Mouse (Mus musculus) thymus, postnatal 0 days (tissue): ENCODE measurements at regions not wholly inside any gene's neighbourhood (a gene's known extent, or its start where the extent isn't known, plus 50 kb on each side); places are given as distances from the start of the nearest gene placed in this dataset.
A peak's percentile ranks its signal among the peaks of the same experiment; 100 is the strongest.
"Not testable (repeated sequence)": the region's sequence is repeated elsewhere in the genome, so short reads cannot be mapped to it uniquely, and the experiment has no call there.

Experiments used
- DNase-seq: peaks from one replicate; pipeline ENCODE4 v3.0.0-alpha.2; 2015; ENCODE audit warnings: low spot score

DNA sequence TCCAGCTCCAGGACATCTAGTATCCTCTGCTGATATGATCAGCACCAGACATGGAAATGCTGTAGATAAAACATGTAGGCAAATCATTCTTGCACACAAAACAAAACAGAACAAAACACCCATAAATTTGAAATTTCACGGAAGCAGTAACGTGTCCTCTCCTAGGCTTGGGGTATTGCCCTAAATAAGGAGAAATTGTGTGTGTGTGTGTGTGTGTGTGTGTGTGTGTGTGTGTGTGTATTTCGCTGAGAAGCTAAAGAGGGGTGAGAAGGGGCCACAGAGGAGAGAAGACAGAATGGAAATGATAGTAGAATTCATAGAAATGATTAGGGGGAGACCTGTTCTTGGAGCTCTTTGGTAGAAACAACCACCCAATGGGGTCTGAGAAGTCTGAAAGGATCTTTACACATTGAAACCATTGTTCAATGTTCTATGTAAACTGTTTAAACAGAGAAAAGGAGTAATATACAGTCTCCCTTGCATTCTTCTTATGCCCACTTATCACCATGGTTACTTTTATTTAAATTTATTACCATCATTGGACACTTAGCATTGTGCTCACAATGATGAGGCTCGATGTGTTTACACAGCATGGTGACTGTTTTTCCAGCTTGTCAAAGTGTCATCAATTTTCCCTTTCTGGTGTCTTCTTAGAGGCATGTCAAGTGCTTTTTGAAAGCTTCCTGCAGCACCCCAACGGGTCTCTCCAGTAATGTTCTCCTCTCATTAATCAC lies 317.3 kb upstream of the 4933412E24Rik start:
- DNase-seq: no peak

DNA sequence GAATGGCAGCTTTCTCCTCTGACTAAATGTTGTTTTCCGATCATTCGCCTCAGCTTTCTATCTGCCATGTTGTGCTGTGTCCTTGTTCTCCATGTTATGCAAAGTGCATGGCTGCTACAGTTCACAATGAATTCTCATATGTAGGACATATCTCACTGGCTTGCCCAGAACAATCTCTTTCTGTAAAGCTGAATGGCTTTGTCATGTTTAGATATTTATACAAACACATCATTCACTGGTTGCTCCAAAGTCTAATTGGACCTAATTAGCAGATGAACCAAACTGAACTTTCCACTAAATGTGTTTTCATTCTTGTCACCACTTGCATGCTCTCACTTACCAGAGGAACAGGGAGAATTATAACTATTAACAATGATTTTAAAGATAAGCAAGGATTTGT lies 301.2 kb upstream of the 4933412E24Rik start:
- no peak for DNase-seq

DNA sequence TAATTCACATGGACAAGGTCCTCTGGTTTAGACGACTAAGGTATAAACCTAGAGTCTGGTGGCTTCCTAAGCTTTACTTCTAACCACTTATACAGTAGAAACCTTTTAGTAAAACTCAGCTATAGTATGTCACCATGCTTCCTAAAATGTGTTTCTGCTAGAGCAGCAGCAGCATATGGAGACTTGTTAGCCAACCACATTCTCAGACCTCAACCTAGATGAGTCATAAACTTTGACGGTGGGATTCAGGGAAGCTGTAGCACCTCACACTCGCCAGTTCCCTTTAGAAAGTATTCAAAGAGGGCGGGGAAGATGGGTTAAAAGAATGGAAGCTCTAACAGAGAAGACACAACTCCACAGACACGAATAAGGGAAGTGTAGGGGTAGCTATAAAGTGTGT lies 298.8 kb upstream of the 4933412E24Rik start:
- DNase-seq: no peak

DNA sequence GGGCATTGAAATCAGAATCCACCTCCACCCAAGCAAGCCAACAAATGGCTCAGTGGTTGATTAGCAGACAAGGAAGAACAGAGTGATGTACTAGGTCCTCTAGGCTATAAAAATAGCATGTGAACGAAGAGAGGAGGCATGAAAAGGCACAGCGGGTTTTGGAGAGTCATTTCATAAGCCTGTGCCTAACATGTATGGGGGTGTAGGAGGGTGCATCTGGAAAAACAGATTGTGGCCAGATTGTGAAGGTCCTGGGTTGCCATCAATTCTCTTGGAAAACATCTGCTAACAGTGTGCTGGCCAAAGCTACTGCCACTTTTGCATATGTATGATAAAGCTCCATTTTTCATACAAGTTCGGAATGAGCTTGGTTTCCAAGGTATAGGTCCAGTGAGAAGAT lies 293.5 kb upstream of the 4933412E24Rik start:
- no peak for DNase-seq

DNA sequence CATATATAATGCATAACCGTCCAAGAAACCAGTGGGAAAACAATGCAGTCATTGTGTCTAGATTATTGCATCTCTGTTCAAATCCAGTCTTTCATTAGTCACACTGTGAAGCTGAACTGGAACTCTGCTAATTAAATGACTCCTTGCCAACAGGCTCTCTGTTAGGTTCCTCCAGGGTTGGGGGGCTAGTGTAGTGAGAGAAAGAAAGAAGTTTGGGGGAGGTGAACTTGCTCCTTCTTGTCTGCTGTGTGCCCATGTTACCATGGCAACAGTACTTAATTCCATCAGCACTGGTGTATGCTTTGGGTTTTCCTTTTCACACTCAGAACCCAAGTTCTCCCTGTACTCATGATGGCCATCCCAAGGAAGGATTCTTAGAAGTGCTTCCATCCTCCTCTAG lies 292.6 kb upstream of the 4933412E24Rik start:
- no peak for DNase-seq

DNA sequence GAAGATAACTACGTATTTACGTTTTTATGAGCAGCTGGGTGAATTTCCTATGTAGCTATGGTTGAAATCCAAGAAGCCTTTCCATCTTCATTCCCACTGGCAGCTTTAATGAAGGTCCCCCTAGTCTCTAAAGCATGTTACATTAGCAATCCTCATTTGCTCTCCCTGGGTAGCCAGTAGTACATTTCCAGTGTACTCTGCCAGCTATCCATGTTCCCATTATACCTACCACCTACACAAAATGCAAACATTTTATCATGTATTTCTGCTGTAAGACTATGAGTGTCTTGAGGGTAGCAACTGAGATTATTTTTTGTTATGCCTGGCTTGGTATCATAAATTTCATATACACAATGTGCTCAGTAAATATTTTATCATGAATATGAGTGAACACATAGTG lies 291.7 kb upstream of the 4933412E24Rik start:
- no peak for DNase-seq

DNA sequence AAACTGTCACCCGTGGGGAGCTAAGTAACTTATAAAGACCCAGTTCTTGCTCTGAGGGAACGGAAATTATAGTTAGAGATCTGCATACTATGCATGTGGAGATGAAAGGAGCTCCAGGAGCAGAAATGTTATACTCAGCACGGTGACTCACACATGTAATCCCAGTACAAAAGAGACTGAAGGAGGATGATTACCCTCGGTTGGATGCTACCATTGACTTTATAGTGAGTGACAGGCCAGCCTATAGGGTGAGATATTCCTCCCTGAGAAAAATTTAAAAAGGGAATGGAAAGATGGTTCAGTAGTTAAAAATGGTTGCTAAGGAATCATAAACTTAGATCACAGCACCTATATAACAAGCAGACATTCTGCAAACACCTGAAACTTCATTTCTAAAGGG lies 287.1 kb upstream of the 4933412E24Rik start:
- no peak for DNase-seq

DNA sequence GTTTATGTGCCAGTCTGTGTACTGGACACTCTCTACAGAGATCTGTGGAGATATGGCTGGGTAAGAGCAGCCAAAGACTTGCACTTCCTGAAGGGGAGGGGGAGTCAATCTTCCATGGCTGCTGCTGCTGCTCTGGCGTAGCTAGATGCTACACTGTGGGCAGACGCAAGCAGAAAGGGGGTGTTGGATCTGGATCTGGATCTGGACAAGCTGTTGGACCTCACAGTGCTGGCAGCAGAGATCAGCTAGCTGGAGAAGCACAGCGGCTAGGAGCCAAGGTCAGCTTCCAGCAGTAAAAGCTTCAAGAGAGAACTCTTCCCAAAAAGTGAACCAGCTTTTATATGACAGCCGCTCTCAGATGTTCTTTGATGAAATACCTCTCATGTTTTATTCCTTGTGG lies 285.5 kb upstream of the 4933412E24Rik start:
- no peak for DNase-seq

DNA sequence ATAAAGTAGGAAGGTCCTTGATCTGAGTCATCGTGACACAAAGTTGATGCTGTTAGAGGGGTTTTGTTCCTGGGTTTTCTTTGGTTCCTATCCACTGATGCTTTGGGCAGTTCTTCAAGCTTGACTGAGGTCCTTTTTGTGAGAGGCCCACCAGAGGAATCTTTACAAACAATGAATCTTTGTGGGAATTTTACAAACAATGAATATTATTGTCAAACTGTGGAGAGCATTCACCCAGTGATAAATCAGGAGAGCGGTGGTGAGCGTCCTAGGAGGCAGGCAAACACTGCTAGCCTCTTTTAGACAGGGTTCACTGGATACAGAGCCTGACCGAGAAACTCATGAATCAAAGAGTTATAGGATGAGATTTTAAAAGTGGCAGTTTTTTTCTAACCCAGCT lies 268.9 kb upstream of the 4933412E24Rik start:
- no peak for DNase-seq

DNA sequence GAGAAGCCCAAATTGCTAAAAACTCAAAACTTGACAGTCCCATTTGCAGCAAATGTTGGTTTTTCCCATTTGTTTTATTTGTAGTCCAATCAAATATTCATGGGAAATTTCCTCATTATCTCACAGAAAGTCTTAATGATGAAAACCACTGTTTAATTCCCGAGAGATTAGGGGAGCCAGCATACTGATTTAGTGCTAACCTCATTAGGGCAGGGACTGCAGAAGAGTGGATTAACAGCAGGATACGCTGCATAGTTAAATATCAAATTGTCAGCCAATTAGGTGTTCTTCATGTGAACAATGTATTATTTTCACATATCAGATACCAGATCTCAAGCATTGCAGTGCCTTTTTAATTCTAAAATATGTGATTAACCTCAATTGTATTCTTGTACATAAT lies 264.0 kb upstream of the 4933412E24Rik start:
- no peak for DNase-seq

DNA sequence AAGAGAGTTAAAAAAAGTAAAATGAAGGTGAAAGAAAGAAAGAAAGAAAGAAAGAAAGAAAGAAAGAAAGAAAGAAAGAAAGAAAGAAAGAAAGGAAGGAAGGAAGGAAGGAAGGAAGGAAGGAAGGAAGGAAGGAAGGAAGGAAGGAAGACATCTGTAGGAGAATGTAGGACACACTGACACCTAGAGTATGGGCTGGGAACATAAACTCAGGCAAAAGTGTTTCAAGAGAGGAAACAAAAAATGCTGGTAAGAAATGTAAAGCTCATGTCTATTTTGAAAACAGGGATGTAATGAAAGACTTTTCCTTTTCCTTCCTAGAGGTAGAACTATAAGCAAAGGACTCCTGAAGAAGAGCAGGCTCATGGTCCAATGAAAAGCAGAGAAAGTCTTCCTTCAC lies 237.2 kb upstream of the 4933412E24Rik start:
- DNase-seq: not testable (repeated sequence)

DNA sequence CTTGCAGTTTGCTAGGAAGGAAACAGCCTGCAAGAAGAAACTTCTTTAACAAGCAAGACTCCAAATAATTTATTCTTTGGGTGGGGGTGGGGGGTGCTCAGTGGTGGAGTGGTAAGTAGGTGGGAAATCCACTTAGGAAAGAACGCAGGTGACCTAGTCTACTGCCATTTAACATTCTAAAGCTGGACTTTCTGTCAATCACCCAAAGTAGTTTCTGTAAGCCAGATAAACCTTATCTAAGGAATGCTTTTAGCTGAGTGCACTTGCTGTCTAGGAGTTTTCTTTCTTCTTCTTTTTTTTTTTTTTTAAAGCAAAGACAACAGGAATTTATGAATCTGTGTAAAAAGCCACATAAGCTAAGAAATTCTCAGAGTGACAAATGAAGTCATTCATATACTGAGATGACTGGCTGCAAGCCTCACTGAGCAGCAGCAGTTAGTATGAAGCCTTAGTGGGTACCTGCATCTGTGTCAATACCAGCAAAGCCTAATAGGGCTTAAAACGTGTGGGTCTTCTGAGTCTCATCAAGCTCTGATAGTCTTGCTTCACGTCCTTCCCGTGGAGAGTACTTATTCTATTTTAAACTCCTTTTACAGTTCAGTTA lies 210.0 kb upstream of the 4933412E24Rik start:
- no peak for DNase-seq

DNA sequence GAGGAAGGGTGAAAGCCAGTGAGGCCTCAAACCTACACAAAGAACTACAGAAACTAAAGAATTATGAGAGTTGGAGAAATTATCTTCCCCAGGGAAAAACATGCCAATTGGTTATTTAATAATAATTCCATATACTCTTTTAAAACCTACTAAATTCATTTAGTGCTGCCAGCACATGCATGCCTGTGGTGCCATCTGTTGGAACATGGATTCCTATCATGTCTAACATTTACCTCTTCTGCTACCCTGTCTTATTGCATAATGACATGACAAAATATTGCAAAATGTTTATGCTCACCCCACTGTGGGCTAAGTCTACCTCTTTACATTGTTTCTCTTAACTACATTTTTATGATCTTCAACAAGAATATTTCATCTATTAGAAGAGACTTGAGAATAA lies 178.7 kb upstream of the 4933412E24Rik start:
- DNase-seq: no peak

DNA sequence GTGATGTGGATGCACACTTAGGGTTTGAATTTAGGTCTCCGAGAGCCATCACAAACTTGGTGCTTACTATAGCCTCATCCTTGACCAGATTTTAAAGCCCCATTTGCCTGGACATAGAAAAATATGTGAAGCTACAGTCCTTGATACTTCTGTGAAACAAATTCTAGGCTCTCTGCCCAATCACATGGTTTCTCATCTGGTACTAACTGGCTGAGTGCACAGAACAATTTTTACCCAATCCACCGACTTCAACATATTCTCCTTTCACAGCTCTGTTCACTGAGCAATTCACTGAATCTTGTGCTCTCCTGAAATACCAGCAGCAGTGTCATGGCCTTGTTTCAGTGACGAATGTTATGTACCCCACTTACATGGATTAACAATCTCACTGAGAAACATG lies 176.7 kb upstream of the 4933412E24Rik start:
- no peak for DNase-seq

DNA sequence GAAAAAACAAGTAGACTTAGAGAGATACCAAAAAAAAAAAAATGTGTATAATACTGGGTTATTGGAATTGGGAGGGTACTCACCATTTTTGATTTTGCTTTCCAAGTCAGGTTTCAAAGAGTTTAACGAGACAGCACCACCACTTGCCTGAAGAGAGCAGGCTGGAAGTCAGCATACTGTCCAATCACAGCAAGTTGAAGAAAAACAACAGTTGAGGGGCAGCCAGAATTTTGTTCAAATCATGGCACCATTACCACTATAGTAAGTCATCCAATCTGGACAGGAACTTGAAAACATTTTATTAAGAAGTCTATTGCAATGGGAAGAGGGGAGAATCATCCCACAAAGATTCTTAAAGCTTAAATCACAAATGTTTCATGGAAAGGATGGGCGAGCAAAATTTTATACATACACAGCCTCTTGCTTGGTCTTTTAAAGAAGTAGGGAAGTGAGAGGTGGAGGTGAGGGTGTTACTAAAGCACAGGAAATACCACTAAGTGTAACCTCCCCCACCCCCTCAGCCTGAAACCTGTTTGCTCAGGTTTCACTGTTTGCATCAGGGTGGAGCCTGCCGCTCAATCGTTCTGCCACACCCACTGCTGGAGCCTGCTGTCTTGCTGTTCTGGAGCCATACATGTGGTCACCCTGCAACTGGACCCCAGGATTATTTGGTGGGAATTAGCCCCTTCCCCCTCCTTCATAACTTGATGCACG lies 170.7 kb upstream of the 4933412E24Rik start:
- DNase-seq: no peak

DNA sequence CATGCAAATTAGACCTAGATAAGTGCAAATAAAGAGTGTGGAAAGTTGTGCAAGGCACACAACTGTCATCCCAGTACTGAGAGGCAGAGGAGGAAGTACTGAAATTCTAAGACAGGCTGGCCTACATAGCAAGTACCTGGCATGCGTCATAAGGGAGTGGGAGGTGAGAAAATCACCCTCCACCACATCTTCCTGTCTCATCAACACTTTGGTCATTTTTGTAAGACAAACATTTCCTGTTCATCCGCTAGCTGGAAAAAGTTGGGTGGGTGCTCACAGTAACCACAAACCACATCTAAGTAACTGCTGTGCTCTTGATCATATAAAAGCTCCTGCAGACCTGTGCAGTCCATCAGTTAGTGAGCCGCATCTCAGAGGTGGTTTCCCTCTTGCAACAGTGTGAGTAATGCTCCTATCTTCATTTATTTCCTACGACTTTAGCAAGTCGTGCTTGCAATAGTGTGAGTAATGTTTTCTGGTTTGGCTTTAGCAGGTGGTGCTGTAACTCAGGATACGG lies 125.2 kb upstream of the 4933412E24Rik start:
- DNase-seq: peak; percentile 90

DNA sequence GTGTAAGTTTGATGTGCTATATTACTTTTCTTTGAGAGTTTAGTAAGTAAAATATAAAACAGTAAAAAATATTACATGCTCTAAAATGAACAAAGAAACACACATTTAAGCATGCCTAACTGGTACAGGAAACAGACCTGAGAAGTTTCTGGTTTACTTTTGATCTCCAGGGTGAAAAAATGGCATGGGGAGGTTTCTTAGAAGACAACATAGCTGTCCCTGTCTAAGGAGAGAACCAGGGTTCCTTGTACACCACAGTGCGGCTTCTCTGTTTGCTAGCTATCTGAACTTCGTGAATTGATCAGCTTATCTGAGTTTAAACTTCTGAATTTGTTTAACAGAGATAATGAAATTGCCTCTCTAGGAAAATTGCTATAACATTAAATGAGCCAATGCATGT lies 120.3 kb upstream of the 4933412E24Rik start:
- peak; percentile 15 for DNase-seq

DNA sequence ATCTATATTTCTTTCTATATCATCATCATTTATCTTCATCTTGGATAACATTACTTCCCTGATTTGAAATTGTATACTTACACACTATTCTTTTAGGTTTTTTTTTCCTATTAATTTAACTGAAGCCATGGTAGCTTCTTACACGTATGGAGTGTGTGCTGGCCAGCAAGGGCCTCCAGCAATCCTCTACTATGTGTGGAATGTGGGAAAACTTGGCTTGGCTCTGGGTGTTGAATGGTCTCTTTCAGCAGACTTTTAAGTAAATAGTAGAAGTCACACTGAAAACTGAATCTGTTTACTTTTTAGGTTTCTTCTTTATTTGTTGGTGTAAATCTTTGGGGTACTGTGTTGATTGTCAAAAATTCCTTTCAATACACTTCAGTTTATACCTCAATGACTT lies 118.1 kb upstream of the 4933412E24Rik start:
- no peak for DNase-seq

DNA sequence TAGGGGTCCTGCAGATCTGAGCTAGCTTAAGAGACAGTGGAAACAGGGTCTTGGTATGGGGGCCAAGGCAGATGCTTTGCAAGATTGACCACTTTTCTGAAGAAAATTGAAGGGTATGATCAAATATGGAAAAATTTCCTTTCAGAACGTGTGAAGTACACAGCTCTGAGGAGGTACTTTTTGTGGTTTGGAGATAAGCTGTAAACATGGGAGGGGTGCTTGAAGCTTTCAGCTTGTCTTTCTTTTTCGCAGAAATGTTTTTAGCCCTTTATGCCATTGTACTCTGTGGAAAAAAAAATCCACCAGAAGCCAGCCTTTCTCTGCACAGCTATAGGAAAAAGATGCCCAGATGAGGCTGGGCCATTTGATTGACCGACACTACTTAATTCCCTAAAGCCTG lies 116.3 kb upstream of the 4933412E24Rik start:
- peak; percentile 12 for DNase-seq

DNA sequence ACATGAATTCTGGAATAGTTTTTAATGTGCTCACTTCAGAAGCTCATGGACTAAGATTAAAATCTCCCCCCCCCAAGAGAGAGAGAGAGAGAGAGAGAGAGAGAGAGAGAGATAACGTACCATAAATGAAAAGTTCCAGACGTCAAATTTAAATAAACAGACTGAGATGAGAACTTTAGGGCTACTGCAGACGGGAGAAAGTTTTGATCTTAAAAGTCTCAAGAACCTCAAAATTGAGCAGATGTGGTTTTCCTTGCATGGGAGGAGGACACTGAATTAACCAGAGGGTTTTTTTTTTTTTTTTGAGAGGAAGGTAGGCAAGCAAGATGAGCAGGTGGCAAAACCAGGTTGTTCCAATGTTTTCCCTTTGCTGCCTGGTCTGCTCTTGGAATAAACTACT lies 108.0 kb upstream of the 4933412E24Rik start:
- no peak for DNase-seq

DNA sequence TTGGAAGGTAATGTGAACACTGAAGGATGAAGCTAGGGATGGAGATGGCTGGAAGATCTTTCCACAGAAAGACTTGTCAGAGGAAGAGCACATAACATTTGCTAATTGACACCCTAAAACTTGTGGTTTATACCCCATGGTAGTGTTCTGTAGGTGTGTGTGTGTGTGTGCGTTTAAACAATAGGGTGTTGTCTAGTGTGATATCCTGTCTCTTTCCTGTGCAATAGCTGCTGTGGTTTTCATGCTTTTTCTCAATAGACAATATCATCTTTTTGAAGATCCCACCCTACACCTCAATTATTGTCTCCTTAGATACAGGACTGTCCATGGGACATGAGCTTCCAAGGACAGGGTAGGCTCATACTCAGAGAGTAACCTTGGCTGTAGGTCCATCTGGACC lies 103.5 kb upstream of the 4933412E24Rik start:
- no peak for DNase-seq

DNA sequence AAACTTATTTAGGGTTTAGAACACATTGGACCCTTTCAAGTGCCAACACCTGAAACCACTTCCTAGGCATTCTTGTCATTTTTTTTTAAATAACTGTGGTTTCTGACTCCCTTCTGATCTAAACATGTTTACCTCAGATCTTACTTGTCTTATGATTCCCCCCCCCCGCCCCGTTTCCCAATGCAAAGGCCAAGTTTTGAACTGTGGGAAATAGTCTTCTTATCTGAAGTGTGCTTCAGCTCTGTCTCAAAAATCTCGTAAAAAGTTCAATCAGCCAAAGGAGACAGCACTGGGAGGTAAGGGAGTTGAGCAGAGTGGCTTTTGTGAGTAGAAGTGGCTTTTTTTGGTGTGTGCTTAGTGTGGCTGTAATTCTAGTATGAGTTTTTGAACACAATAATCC lies 95.5 kb upstream of the 4933412E24Rik start:
- peak; percentile 17 for DNase-seq

DNA sequence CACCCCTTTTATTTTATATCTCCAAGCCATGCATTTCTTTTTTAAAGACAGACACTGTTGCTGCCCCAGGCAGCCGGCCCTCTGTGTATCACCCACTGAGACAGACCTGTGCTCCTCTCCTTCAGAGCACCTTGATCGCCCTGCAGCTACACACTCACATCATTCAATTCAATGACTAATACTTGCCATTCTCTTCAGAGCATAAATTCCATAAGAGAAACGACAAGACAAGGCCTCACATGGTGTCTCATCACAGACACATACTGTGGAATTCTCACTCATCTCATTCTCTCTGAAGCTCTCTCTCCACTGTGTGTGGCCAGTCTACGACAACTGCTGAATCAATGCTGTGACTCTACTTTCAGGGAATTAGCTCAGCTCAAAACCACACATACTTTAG lies 94.6 kb upstream of the 4933412E24Rik start:
- DNase-seq: no peak
